Mouse (Mus musculus) liver, postnatal 0 days (tissue): ENCODE data around the gene Shroom3.

Experiments
- CTCF ChIP-seq: sonication (generic); IDR thresholded peaks from 2 replicates; pipeline ENCODE4 v1.5.1; 2016; ENCODE audit warnings: antibody characterized with exemption, low read depth
- EP300 ChIP-seq: IDR thresholded peaks from 2 replicates; pipeline ENCODE4 v1.6.1; 2016; ENCODE audit warnings: antibody characterized with exemption, low read depth, mild to moderate bottlenecking

GRCm38 (mm10) chr5:92761615-92762353 is 78.5 kb downstream of the Shroom3 start:
- TF ChIP-seq CTCF: no peak
- TF ChIP-seq EP300: no peak
